Mouse (Mus musculus): ENCODE results near the gene Il5. TPM values are rescaled to one million over a fixed set of nuclear protein-coding genes. Genes with fewer than 3 reads are reported as not detected.

Gene Il5
- polyA plus RNA-seq, 1 experiment from 2014 or later: not detected

GRCm38 (mm10) chr11:53736771-53737572, 16.4 kb downstream of the Il5 start:
- Histone ChIP-seq H3K9me3 (ENCODE audit: low read length) (no peaks in the 10 kb centered on the region), H3K36me3 (ENCODE audit: insufficient read depth, low read length) (no peaks in the 10 kb centered on the region), H3K27me3 (ENCODE audit: insufficient read depth, low read length) (no peaks in the 10 kb centered on the region), H3K4me3 (ENCODE audit: low read length) (no peak overlapping the region), H3K27ac (ENCODE audit: low read length) (0 out of 2 replicates have a peak overlapping the region, but pooled peaks have one; percentile 9), H3K9ac (replicated peaks; ENCODE audit: low read length) (no peak overlapping the region), H3K4me2 (replicated peaks; ENCODE audit: low read depth, low read length) (no peak overlapping the region), H3K4me1 (ENCODE audit: insufficient read depth, low read length) (no peaks in the 10 kb centered on the region)
- 49% methylated on average over 14 of the region's 14 CpGs for WGBS
- peak; percentile 90 for ATAC-seq (ENCODE audit: low FRiP score, low TSS enrichment)

- Histone ChIP-seq H3K27me3 (ENCODE audit: insufficient read depth, low read length) (no peaks in the 10 kb centered on the region), H3K9ac (replicated peaks; ENCODE audit: low read length) (no peak overlapping the region), H3K27ac (ENCODE audit: low read length) (0 out of 2 replicates have a peak overlapping the region, but pooled peaks have one; percentile 9), H3K4me1 (ENCODE audit: insufficient read depth, low read length) (no peaks in the 10 kb centered on the region), H3K4me3 (ENCODE audit: low read length) (no peak overlapping the region), H3K4me2 (replicated peaks; ENCODE audit: low read depth, low read length) (no peak overlapping the region), H3K36me3 (ENCODE audit: insufficient read depth, low read length) (no peaks in the 10 kb centered on the region), H3K9me3 (ENCODE audit: low read length) (no peaks in the 10 kb centered on the region)
- 31% methylated on average over 6 of the region's 6 CpGs for WGBS
- ATAC-seq (ENCODE audit: low FRiP score, low TSS enrichment): peak; percentile 62; the same call in 1 of the 2 replicates
Measured at GRCm38 (mm10) chr11:53737573-53737946, 17.0 kb downstream of the Il5 start.

- Histone ChIP-seq H3K27ac (ENCODE audit: low read length) (no peak overlapping the region), H3K36me3 (ENCODE audit: insufficient read depth, low read length) (no peaks in the 10 kb centered on the region), H3K9ac (replicated peaks; ENCODE audit: low read length) (no peak overlapping the region), H3K4me3 (ENCODE audit: low read length) (no peak overlapping the region), H3K4me1 (ENCODE audit: insufficient read depth, low read length) (no peaks in the 10 kb centered on the region), H3K4me2 (replicated peaks; ENCODE audit: low read depth, low read length) (no peak overlapping the region), H3K27me3 (ENCODE audit: insufficient read depth, low read length) (no peaks in the 10 kb centered on the region), H3K9me3 (ENCODE audit: low read length) (no peaks in the 10 kb centered on the region)
- 51% methylated on average over 5 of the region's 5 CpGs for WGBS
- no peak for ATAC-seq (ENCODE audit: low FRiP score, low TSS enrichment)
Measured at GRCm38 (mm10) chr11:53742353-53742752, 21.8 kb downstream of the Il5 start.

GRCm38 (mm10) chr11:53745260-53745659, 24.7 kb downstream of the Il5 start:
- WGBS: 87% methylated on average over 2 of the region's 2 CpGs
- H3K4me1 ChIP-seq (ENCODE audit: insufficient read depth, low read length): no peaks in the 10 kb centered on the region

GRCm38 (mm10) chr11:53747985-53748384, 27.4 kb downstream of the Il5 start:
- H3K9ac ChIP-seq (replicated peaks; ENCODE audit: low read length): no peak overlapping the region
- WGBS: 86% methylated on average over 9 of the region's 9 CpGs

More at GRCm38 (mm10) chr11:53745260-53745659, 24.7 kb downstream of the Il5 start:
- no peak for ATAC-seq (ENCODE audit: low FRiP score, low TSS enrichment)
- Histone ChIP-seq H3K9me3 (ENCODE audit: low read length) (no peaks in the 10 kb centered on the region), H3K4me3 (ENCODE audit: low read length) (no peak overlapping the region), H3K9ac (replicated peaks; ENCODE audit: low read length) (no peak overlapping the region), H3K36me3 (ENCODE audit: insufficient read depth, low read length) (no peaks in the 10 kb centered on the region), H3K27ac (ENCODE audit: low read length) (no peak overlapping the region), H3K4me2 (replicated peaks; ENCODE audit: low read depth, low read length) (no peak overlapping the region), H3K27me3 (ENCODE audit: insufficient read depth, low read length) (no peaks in the 10 kb centered on the region)

GRCm38 (mm10) chr11:53748614-53749013, 28.0 kb downstream of the Il5 start:
- no peak overlapping the region for H3K27ac ChIP-seq (ENCODE audit: low read length)
- no peaks in the 10 kb centered on the region for H3K36me3 ChIP-seq (ENCODE audit: insufficient read depth, low read length)
- H3K9me3 ChIP-seq (ENCODE audit: low read length): no peaks in the 10 kb centered on the region; the same call in 1 of the 2 replicates
- no peak overlapping the region for H3K4me3 ChIP-seq (ENCODE audit: low read length)
- no peaks in the 10 kb centered on the region for H3K4me1 ChIP-seq (ENCODE audit: insufficient read depth, low read length)
- no peaks in the 10 kb centered on the region for H3K27me3 ChIP-seq (ENCODE audit: insufficient read depth, low read length)
- H3K9ac ChIP-seq (replicated peaks; ENCODE audit: low read length): no peak overlapping the region
- ATAC-seq (ENCODE audit: low FRiP score, low TSS enrichment): no peak
- H3K4me2 ChIP-seq (replicated peaks; ENCODE audit: low read depth, low read length): no peak overlapping the region
- 88% methylated on average over 6 of the region's 6 CpGs for WGBS

More at GRCm38 (mm10) chr11:53747985-53748384, 27.4 kb downstream of the Il5 start:
- no peaks in the 10 kb centered on the region for H3K4me1 ChIP-seq (ENCODE audit: insufficient read depth, low read length)
- ATAC-seq (ENCODE audit: low FRiP score, low TSS enrichment): no peak
- no peaks in the 10 kb centered on the region for H3K36me3 ChIP-seq (ENCODE audit: insufficient read depth, low read length)
- no peak overlapping the region for H3K27ac ChIP-seq (ENCODE audit: low read length)
- H3K4me3 ChIP-seq (ENCODE audit: low read length): no peak overlapping the region
- no peak overlapping the region for H3K4me2 ChIP-seq (replicated peaks; ENCODE audit: low read depth, low read length)
- no peaks in the 10 kb centered on the region for H3K27me3 ChIP-seq (ENCODE audit: insufficient read depth, low read length)
- H3K9me3 ChIP-seq (ENCODE audit: low read length): no peaks in the 10 kb centered on the region

GRCm38 (mm10) chr11:53749306-53749705, 28.7 kb downstream of the Il5 start:
- Histone ChIP-seq H3K9me3 (ENCODE audit: low read length) (no peaks in the 10 kb centered on the region; the same call in 1 of the 2 replicates), H3K36me3 (ENCODE audit: insufficient read depth, low read length) (no peaks in the 10 kb centered on the region), H3K4me1 (ENCODE audit: insufficient read depth, low read length) (no peaks in the 10 kb centered on the region), H3K4me2 (replicated peaks; ENCODE audit: low read depth, low read length) (no peak overlapping the region), H3K4me3 (ENCODE audit: low read length) (no peak overlapping the region), H3K9ac (replicated peaks; ENCODE audit: low read length) (no peak overlapping the region), H3K27me3 (ENCODE audit: insufficient read depth, low read length) (no peaks in the 10 kb centered on the region), H3K27ac (ENCODE audit: low read length) (no peak overlapping the region)
- WGBS: 64% methylated on average over 4 of the region's 4 CpGs
- ATAC-seq (ENCODE audit: low FRiP score, low TSS enrichment): no peak

- Histone ChIP-seq H3K36me3 (ENCODE audit: insufficient read depth, low read length) (no peaks in the 10 kb centered on the region), H3K9ac (replicated peaks; ENCODE audit: low read length) (no peak overlapping the region), H3K4me3 (ENCODE audit: low read length) (no peak overlapping the region), H3K4me2 (replicated peaks; ENCODE audit: low read depth, low read length) (no peak overlapping the region), H3K27ac (ENCODE audit: low read length) (no peak overlapping the region), H3K9me3 (ENCODE audit: low read length) (no peaks in the 10 kb centered on the region; the same call in 1 of the 2 replicates), H3K4me1 (ENCODE audit: insufficient read depth, low read length) (no peaks in the 10 kb centered on the region), H3K27me3 (ENCODE audit: insufficient read depth, low read length) (no peaks in the 10 kb centered on the region)
- WGBS: 57% methylated on average over 5 of the region's 5 CpGs
- no peak for ATAC-seq (ENCODE audit: low FRiP score, low TSS enrichment)
Measured at GRCm38 (mm10) chr11:53749716-53750352, 29.2 kb downstream of the Il5 start.

- Histone ChIP-seq H3K36me3 (ENCODE audit: insufficient read depth, low read length) (no peaks in the 10 kb centered on the region), H3K27ac (ENCODE audit: low read length) (no peak overlapping the region), H3K4me2 (replicated peaks; ENCODE audit: low read depth, low read length) (no peak overlapping the region), H3K4me1 (ENCODE audit: insufficient read depth, low read length) (peaks cover 18% of the 10 kb centered on the region), H3K4me3 (ENCODE audit: low read length) (no peak overlapping the region), H3K9me3 (ENCODE audit: low read length) (no peaks in the 10 kb centered on the region; the same call in 1 of the 2 replicates), H3K27me3 (ENCODE audit: insufficient read depth, low read length) (no peaks in the 10 kb centered on the region), H3K9ac (replicated peaks; ENCODE audit: low read length) (no peak overlapping the region)
- ATAC-seq (ENCODE audit: low FRiP score, low TSS enrichment): no peak
- 74% methylated on average over 12 of the region's 12 CpGs for WGBS
Measured at GRCm38 (mm10) chr11:53755011-53755595, 34.5 kb downstream of the Il5 start.
